Mouse (Mus musculus) cortical plate, adult 2 months (tissue): Measurements from ENCODE around the gene Grb2.

Source experiments
- CTCF ChIP-seq: fragments of 200-500 bp; IDR thresholded peaks from 2 replicates; pipeline ENCODE4 v1.5.1; 2011; ENCODE audit warnings: mild to moderate bottlenecking, control low read depth, low read length; ENCODE audit not compliant: insufficient read depth; ENCODE audit errors: extremely low read depth
- POLR2A ChIP-seq: fragments of 200-500 bp; IDR thresholded peaks from 2 replicates; pipeline ENCODE4 v1.6.1; 2011; ENCODE audit warnings: mild to moderate bottlenecking, low read length, control low read depth; ENCODE audit not compliant: insufficient read depth; ENCODE audit errors: extremely low read depth

DNA sequence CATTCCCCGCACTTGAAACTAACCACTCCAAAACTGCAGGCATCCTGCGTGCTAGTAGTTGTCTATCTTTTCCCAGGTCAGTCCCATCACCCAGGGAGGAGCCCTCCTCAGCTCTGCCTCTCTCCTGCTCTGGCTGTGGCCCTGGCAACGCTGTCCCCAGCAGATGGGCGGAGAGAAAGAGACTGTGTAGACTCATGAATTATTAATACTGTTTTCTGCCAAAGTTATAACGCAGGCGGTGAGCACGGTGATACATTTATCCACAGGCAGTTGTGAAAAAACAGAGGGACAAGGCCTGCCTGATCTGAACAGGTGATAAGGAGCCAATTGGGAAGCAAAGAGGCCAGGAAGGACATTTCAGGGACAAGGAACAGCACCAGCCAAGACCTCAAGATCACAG lies 44.3 kb upstream of the Grb2 start:
- no peak for TF ChIP-seq POLR2A
- no peak for TF ChIP-seq CTCF
